Mouse (Mus musculus): ENCODE data around the gene Ech1.

Gene Ech1

DNA sequence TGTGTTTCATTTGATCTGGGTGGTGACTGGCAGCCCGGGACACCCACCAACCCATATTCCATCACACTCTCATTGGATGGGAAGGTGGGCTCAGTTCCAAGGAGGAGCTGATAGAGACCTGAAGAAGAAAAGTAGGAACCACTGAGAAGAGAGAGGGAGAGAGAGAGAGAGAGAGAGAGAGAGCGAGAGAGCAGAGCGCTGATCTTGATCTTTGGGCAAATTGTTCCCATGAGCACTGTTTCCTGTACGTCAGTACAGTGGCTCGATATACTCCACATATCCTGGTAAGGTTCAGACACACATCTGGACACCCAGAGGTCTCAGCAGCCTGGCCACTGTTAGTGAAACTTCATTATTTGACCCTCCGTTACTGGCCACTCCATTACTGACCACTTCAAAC lies 38.5 kb downstream of the Ech1 start, which contains the start of gene Lgals7:
Gene Lgals7 (plus strand): TSS at position 314 of the 400 bp plus-strand sequence.
- no peak for DNase-seq

DNA sequence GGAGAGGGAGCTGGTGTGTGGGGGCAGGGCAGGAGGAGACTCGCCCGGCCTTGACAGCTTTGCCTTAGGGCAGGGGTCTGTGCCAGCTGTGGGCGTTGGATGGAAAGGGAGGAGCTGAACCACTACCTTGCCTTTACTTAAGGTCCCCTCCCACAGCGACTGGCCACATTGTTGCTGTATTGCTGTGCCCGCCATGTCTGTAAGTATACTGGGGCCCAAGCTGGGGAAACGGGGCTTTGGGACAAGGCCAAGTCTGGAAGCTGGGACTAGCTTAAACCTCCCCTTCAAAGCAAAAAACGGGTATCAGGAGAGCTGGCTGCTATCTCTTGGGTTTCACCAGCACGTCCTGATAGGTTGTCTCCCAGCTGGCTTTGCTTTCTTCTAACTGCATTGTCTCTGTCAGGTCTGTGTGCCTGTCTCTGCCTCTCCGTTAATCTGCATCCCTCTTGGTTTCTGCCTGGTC lies 39.3 kb downstream of the Ech1 start:
- DNase-seq = no peak

DNA sequence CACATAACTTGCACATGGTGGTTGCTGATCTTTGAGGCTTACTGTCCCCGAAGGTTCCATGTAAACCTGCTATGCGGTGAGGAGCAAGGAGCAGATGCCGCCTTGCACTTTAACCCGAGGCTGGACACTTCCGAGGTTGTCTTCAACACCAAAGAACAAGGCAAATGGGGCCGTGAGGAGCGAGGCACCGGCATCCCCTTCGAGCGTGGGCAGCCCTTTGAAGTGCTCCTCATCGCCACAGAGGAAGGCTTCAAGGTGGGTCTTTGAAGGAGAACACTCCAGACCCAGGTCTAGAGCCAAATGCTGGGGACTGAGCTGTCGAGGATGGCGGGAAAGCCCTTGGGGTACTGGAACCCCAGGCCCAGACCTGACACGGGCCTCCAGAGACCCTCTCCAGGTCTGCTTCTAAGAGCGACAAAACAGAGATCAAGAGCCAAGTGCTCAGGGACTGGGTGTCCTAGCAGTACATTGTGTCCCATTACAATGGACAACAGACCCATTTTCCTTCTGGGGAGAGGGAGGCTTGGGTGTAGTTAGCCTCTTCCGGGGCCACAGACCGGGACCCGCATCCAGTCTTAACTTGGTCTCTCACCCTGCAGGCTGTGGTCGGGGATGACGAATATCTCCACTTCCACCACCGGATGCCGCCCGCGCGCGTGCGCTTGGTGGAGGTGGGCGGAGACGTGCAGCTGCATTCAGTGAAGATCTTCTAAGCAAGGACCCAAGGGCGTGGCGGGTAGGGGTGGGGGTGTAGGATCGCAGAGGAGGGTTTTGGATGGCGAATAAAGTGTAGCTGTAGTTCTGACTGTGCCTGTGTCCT lies 40.7 kb downstream of the Ech1 start:
- DNase-seq = no peak

DNA sequence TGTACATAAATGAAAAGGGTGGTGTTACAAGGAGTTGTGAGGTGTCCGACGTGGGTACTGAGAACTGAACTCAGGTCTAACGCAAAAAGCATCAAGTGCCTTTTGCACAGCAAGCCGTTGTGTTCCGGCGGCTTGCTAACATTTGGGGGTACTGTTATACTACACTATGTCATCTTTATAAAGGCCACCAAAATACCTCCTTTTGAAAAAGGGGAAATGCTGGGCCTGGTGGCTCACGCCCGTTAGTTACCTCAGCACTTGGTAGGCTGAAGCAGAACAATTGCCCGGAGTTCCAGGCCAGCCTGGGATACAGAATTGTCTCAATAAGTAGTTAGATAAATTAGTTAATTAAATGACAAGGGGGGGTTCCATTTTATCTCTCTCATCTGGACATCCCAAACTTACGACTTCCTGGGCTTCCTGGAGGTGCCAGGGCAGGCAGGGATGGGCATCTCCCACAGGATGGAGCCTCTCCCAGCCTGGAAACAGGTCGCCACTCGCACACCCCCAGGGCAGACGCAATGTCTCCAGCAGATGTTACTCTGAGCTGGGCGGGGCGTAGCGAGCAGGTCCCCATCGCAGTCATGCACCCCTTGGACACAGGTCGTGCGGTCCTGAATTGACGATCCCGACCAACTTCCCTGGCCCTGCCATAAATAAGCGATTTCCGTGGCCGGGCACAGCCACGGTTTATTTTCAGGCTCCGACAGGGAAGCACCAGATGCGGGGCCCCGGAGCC lies 41.9 kb downstream of the Ech1 start:
- DNase-seq = peak in 1 of 2 experiments; percentile 10

DNA sequence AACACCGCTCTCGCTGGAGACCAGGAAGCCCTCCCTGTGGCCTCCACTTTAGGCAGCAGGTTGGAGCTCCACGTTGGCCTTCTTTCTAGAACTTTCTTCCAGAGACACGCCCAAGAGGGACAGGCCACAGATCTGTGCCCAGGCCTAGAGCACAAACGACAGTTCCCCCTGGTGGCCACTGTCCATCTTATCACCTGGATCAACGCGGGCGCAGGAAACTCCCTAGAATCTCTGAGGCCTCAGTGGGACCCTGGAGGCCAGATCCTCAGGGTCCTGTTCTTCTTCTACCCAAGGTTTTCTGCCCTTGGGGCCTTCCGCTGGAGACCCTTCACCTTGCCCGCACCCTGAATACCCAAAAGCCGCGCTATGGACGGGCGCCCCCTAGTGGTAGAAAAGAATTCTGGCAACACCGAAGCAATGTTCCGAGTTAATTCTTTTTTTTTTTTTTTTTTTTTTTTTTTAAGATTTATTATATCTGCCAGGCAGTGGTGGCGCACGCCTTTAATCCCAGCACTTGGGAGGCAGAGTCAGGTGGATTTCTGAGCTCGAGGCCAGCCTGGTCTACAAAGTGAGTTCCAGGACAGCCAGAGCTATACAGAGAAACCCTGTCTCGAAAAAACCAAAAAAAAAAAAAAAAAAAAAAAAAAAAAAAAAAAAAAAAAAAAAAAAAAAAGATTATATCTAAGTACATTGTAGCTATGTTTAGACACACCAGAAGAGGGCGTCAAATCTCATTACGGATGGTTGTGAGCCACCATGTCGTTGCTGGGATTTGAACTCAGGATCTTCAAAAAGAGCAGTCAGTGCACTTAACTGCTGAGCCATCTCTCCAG lies 42.7 kb downstream of the Ech1 start:
- DNase-seq = peak; percentile 64 to 79

DNA sequence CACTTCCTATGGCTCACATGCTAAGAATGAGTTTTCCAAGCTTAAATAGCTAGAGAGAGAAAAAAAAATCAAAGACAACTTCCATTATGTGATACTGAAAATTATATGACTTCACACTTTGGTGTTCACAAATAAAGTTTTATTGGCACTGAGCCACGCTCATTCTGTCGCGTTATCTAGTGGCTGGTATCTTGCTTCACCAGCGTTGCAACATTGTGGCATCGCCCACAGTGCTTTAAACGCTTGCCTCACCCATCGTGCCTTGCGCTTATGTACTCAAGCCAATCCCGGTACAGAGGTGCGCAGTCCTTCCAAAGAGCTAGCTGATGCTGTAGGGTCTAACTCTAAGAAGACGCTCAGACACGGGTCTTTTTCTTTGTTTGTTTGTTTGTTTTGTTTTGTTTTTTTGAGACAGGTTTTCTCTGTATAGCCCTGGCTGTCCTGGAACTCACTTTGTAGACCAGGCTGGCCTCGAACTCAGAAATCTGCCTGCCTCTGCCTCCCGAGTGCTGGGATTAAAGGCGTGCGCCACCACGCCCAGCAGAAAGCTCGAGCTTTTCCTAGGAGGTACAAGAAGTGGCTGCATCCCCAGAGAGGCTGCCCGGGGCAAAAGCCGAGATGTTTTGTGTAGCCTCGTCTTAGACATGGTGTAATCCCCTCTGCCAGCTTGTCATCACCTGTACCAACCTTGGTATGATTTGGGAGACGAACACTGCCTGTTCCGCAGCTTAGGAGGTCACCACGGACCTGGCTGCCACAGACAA lies 46.1 kb downstream of the Ech1 start:
- DNase-seq = no peak

DNA sequence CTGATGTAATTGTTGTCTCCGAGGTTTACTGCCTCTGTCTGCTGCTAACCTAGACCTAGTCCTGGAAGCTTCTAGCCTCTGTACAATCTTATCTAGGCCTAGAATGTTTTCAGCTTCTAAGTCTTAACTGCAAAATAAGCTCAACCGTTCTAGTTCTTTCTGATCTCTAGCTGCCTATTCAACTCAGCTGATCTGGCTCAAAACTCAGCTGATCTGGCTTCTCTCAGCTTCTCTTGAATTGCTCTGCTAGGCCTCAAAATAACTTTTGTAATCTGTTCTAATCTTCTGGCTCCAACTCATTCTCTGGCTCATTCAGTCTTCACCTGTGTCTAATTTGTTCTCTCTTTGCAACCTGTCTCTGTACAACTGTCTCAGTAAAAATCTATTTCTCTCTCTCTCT lies 49.5 kb downstream of the Ech1 start:
- DNase-seq = no peak

DNA sequence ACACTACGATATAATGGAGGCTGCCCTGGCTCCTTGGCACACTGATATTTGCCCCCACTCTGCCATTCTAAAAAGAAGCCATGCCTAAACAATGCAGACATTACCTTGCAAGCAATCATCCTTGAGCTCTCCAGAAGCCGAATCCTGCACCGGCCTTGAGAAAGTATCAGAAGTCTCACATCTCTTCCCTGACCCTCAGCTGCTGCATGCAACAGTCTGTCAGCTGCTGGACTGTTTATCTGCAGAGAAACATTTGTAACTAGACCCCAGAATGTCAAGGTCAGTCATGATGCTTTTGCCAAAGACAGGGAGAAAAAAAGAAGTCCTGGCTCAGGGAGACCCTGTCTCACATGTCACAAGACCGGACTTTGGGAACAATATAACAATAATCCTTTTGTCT lies 51.1 kb downstream of the Ech1 start:
- no peak for DNase-seq

DNA sequence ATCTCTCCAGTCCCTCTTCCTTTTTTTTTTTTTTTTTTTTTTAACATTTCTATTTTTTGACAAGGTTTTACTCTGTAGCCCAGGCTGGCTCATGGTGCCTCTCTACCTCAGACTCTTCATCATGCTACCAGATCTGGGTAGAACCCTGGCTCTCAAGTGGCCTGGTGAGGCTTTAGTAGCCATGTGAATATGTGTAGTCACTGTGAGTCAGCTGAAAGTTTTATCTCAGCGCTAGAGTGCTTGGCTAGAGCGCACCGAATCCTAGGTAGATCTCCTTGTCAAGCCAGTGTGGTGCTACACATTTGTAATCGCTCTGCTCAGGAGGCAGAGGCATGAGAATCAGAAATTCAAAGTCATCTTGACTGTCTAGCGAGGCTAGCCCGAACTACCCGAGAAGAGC lies 52.1 kb downstream of the Ech1 start:
- no peak for DNase-seq

DNA sequence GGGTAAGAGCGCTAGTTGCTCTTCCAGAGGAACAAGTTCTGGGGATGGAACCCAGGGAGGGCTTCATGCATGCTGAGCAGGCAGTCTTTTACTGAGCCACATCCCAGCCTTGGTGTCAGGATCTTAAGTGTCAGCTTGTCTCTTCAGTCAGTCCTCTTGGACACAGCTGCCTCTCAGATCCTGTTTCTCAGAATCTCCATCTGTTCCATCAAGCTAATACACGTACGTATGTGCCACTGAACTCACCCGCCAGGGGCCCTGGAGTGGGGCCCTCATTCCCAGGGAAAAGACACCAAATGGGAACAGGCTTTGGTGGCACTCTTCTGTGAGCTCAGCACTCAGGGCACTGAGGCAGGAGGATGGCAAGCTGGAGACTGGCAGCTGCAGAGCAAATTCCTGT lies 52.8 kb downstream of the Ech1 start:
- no peak for DNase-seq

DNA sequence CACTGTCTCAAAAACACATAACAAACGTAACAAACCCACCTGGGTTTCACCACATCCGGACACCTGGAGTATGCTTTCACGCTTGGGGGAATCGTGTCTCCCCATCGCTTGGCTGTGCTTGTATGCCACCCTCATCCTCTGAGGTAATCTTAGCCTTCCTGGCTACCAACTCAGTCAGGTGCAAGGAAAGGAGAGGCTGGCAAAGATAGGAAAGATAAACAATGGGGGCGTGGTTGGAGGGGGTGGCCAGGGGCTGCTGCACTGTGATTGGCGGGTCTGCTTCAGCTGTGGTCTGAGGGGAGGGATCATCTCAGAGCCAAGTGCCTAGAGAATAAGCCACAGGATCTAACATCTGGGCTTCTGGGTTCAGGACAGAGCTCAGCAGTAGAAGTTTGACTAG lies 54.6 kb downstream of the Ech1 start:
- DNase-seq = no peak

DNA sequence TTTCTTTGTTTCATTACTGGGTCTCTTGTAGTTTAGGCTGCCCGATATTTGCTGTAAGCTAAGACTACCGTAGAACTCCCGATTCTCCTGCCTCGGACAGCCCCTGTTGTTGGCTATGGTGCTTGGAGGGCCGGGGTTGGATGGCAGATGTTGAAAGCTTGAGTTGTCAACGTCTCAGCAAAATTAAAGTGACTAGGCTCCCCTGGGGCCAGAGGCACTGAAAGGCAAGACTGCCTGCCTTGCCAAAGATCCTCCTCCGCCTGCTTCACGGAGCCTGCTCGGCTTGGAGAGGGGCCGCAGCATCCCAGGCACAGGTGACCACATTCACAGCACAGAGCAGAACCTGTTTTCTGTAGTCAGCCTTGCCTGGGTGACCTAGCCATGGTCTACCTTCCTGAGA lies 55.5 kb downstream of the Ech1 start:
- no peak for DNase-seq

DNA sequence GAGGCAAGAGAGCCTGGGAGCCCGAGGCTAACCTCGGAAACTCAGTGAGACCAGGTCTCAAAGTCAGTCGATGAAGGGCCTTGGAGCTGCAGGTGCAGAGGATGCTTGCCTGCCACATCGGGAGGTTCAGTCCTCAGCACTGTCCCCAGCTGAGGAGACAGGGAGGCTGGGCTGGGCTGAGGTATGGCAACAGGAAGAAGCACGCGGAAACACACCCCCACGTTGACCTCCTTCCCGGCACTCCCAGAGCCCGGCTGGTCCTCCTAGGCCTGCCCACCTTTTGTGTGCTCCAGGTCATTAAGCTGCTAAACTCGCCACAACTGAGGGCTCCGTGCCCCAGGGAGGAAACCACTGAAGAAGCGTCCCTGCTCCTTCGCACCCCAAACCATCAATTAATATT lies 56.2 kb downstream of the Ech1 start, which contains the start of gene Capn12:
Gene Capn12 (plus strand): TSS at position 224 of the 400 bp plus-strand sequence.
- no peak for DNase-seq
